Comparison of ENCODE assay signal across 27 mouse cellular contexts in genomic region chr13:45245651-45246050, GRCm38 (mm10).
DNase-seq lines count a peak whose midpoint lies in the region; ATAC-seq and TF ChIP-seq lines count a peak whose summit lies in the region.
"Had no signal": no experiment of that assay in that cellular context is flagged by ENCODE, and none has a peak within 500 bp of the region (broad histone marks: within the 10 kb centered on the region; RNA-seq: fewer than 3 reads in every experiment).

No protein-coding gene starts in this region.

- peak; percentile 21 for DNase-seq in heart, adult 8-10 months (ENCODE audit: low spot score)
- no peak for DNase-seq in heart, adult 11 months
- DNase-seq in kidney, postnatal 0 days (ENCODE audit: low spot score), result no peak
- peak; percentile 18 for DNase-seq in adipocyte (ENCODE audit: low spot score)
- DNase-seq in layer of hippocampus, adult 18-20 months (ENCODE audit: low spot score in 2 of 2), result no peak
- DNase-seq: adrenal gland, postnatal 10 days; adrenal gland, postnatal 36 days; cerebellum, adult 11 months; cerebellum, adult 2 months; cerebellum, adult 9-11 months; cerebellum, postnatal 25 days; forebrain, postnatal 0 days; gastrocnemius, adult 2 months; gastrocnemius, postnatal 14 days; heart, postnatal 10 days; heart, postnatal 36 days had no signal

- no peak for ATAC-seq in kidney, postnatal 0 days (replicated peaks; ENCODE audit: low FRiP score, low read depth)
- ATAC-seq in kidney, embryonic 14.5 days (ENCODE audit: low FRiP score, low TSS enrichment), result no peak
- ATAC-seq in limb, embryonic 12.5 days (ENCODE audit: insufficient number of reproducible peaks, insufficient read depth, low FRiP score, low TSS enrichment, low read depth), result no peak
- ATAC-seq: activated CD4-positive, CD25-positive, alpha-beta regulatory T cell, adult 4 months; forebrain, embryonic 14.5 days; forebrain, postnatal 0 days; hindbrain, embryonic 16.5 days had no signal

- no peaks in the 10 kb centered on the region for H3K36me3 ChIP-seq in kidney, postnatal 0 days (ENCODE audit: insufficient read depth, low read length)
- no peaks in the 10 kb centered on the region for H3K36me3 ChIP-seq in kidney, embryonic 14.5 days (ENCODE audit: control insufficient read depth, insufficient read depth, low read length)
- no peaks in the 10 kb centered on the region for H3K36me3 ChIP-seq in limb, embryonic 12.5 days
- H3K36me3 ChIP-seq: embryonic facial prominence, embryonic 12.5 days; embryonic facial prominence, embryonic 15.5 days; heart, embryonic 15.5 days; hindbrain, embryonic 10.5 days; hindbrain, embryonic 13.5 days had no signal

- no peak for TF ChIP-seq CTCF in kidney, postnatal 0 days (IDR thresholded peaks at IDR 0.05; ENCODE audit: low read depth)

- no peak overlapping the region for H3K4me3 ChIP-seq in kidney, postnatal 0 days (replicated peaks; ENCODE audit: low read depth, low read length)
- no peak overlapping the region for H3K4me3 ChIP-seq in kidney, embryonic 14.5 days (ENCODE audit: low read length)
- no peak overlapping the region for H3K4me3 ChIP-seq in limb, embryonic 12.5 days (replicated peaks)
- H3K4me3 ChIP-seq: embryonic facial prominence, embryonic 12.5 days; embryonic facial prominence, embryonic 15.5 days; gastrocnemius, adult 2 months; heart, embryonic 15.5 days; hindbrain, embryonic 10.5 days; hindbrain, embryonic 13.5 days had no signal

- no peak overlapping the region for H3K9ac ChIP-seq in kidney, postnatal 0 days (ENCODE audit: low read depth, low read length)
- no peak overlapping the region for H3K9ac ChIP-seq in kidney, embryonic 14.5 days (ENCODE audit: low read depth, low read length)
- no peak overlapping the region for H3K9ac ChIP-seq in limb, embryonic 12.5 days (replicated peaks)
- H3K9ac ChIP-seq: embryonic facial prominence, embryonic 12.5 days; embryonic facial prominence, embryonic 15.5 days; forebrain, postnatal 0 days; heart, embryonic 15.5 days; hindbrain, embryonic 13.5 days had no signal

- 0 out of 2 replicates have a peak overlapping the region, but pooled peaks have one; percentile 15 for H3K27ac ChIP-seq in kidney, postnatal 0 days
- no peak overlapping the region for H3K27ac ChIP-seq in kidney, embryonic 14.5 days (ENCODE audit: low read depth, low read length)
- H3K27ac ChIP-seq in limb, embryonic 12.5 days, result 0 out of 2 replicates have a peak overlapping the region, but pooled peaks have one; percentile 23
- H3K27ac ChIP-seq: embryonic facial prominence, embryonic 12.5 days; embryonic facial prominence, embryonic 15.5 days; gastrocnemius, adult 2 months; heart, embryonic 15.5 days; hindbrain, embryonic 10.5 days; hindbrain, embryonic 13.5 days had no signal

- H3K4me2 ChIP-seq in kidney, postnatal 0 days (ENCODE audit: low read length), result no peak overlapping the region
- H3K4me2 ChIP-seq in kidney, embryonic 14.5 days (replicated peaks; ENCODE audit: low read depth, low read length), result no peak overlapping the region
- H3K4me2 ChIP-seq in limb, embryonic 12.5 days, result no peak overlapping the region
- H3K4me2 ChIP-seq: embryonic facial prominence, embryonic 12.5 days; embryonic facial prominence, embryonic 15.5 days; heart, embryonic 11.5 days; heart, embryonic 15.5 days; hindbrain, embryonic 13.5 days had no signal

- no peaks in the 10 kb centered on the region for H3K27me3 ChIP-seq in kidney, postnatal 0 days (ENCODE audit: insufficient read depth, low read length)
- H3K27me3 ChIP-seq in kidney, embryonic 14.5 days (ENCODE audit: control insufficient read depth, insufficient read depth, low read length), result no peaks in the 10 kb centered on the region
- H3K27me3 ChIP-seq in limb, embryonic 12.5 days, result no peaks in the 10 kb centered on the region
- H3K27me3 ChIP-seq: embryonic facial prominence, embryonic 12.5 days; embryonic facial prominence, embryonic 15.5 days; heart, embryonic 15.5 days; hindbrain, embryonic 13.5 days had no signal

- no peaks in the 10 kb centered on the region for H3K9me3 ChIP-seq in kidney, postnatal 0 days (replicated peaks; ENCODE audit: low read length)
- no peaks in the 10 kb centered on the region for H3K9me3 ChIP-seq in kidney, embryonic 14.5 days (ENCODE audit: control insufficient read depth, low read length)
- no peaks in the 10 kb centered on the region for H3K9me3 ChIP-seq in limb, embryonic 12.5 days
- H3K9me3 ChIP-seq: embryonic facial prominence, embryonic 12.5 days; embryonic facial prominence, embryonic 15.5 days; heart, embryonic 15.5 days; hindbrain, embryonic 10.5 days; hindbrain, embryonic 13.5 days had no signal

- WGBS in kidney, postnatal 0 days, result 50% methylated on average over 5 of the region's 5 CpGs
- 49% methylated on average over 5 of the region's 5 CpGs for WGBS in kidney, embryonic 14.5 days
- 48% methylated on average over 5 of the region's 5 CpGs for WGBS in limb, embryonic 12.5 days

- H3K4me1 ChIP-seq in kidney, postnatal 0 days (replicated peaks; ENCODE audit: insufficient read depth, low read length), result no peaks in the 10 kb centered on the region
- H3K4me1 ChIP-seq in kidney, embryonic 14.5 days (ENCODE audit: control insufficient read depth, insufficient read depth, low read length), result 0 out of 2 replicates have a peak, but pooled peaks cover 2% of the 10 kb centered on the region
- H3K4me1 ChIP-seq in limb, embryonic 12.5 days (replicated peaks), result peaks cover 36% of the 10 kb centered on the region
- H3K4me1 ChIP-seq: heart, embryonic 15.5 days had no signal

Comparison
In these comparisons a context has a peak if more than half of its experiments do, and no peak if none do; other contexts are left out.
1. DNase-seq: peak in heart, adult 8-10 months (single experiment) and adipocyte (single experiment); none in heart, adult 11 months (single experiment), kidney, postnatal 0 days (single experiment) and layer of hippocampus, adult 18-20 months (0 of 2).